Mouse (Mus musculus) spleen, adult 2 months (tissue): Measurements from ENCODE around the gene B230104I21Rik.

Experiments used
- CTCF ChIP-seq: fragments of 200-500 bp; IDR thresholded peaks from 2 replicates; pipeline ENCODE4 v1.5.1; 2011; ENCODE audit warnings: mild to moderate bottlenecking, inconsistent platforms; ENCODE audit not compliant: insufficient read depth, insufficient read length, insufficient replicate concordance; ENCODE audit errors: extremely low read depth
- POLR2A ChIP-seq: fragments of 200-500 bp; IDR thresholded peaks from 2 replicates; pipeline ENCODE4 v1.6.1; 2011; ENCODE audit warnings: low read depth, low read length, inconsistent platforms

GRCm38 (mm10) chr4:154309131-154309530 lies 26.8 kb upstream of the B230104I21Rik start:
- TF ChIP-seq CTCF: no peak
- TF ChIP-seq POLR2A: no peak
